Mouse (Mus musculus) hindbrain, embryonic 16.5 days (tissue): ENCODE results near the gene Ankle2. TPM values are rescaled to one million over a fixed set of nuclear protein-coding genes. Genes with fewer than 3 reads are reported as not detected.

ENCODE experiments used
- ATAC-seq: fragments of 200-750 bp; cut with Nextera tagmentation; 2 replicates; pipeline ENCODE4 v1.8.0; 2017; ENCODE audit warnings: moderate TSS enrichment, moderate library complexity
- H3K27ac ChIP-seq: fragments of 300-500 bp; sonication (generic); 2 replicates; pipeline ENCODE4 v1.5.1; 2014; ENCODE audit warnings: low read depth, mild to moderate bottlenecking, control low read depth, low read length, moderate library complexity
- H3K27me3 ChIP-seq: fragments of 300-500 bp; sonication (generic); replicated peaks from 2 replicates; pipeline ENCODE4 v1.6.1; 2014; ENCODE audit warnings: low read length; ENCODE audit not compliant: control insufficient read depth, insufficient read depth
- H3K36me3 ChIP-seq: fragments of 300-500 bp; sonication (generic); 2 replicates; pipeline ENCODE4 v1.6.1; 2014; ENCODE audit warnings: mild to moderate bottlenecking, low read length, moderate library complexity, mixed read lengths; ENCODE audit not compliant: control insufficient read depth, insufficient read depth
- H3K4me1 ChIP-seq: fragments of 300-500 bp; sonication (generic); 2 replicates; pipeline ENCODE4 v1.6.1; 2014; ENCODE audit warnings: low read depth, low read length; ENCODE audit not compliant: control insufficient read depth, insufficient read depth
- H3K4me2 ChIP-seq: fragments of 300-500 bp; sonication (generic); 2 replicates; pipeline ENCODE4 v1.6.1; 2014; ENCODE audit warnings: mild to moderate bottlenecking, low read length, control low read depth, moderate library complexity
- H3K4me3 ChIP-seq: fragments of 300-500 bp; sonication (generic); 2 replicates; pipeline ENCODE4 v1.5.1; 2014; ENCODE audit warnings: mild to moderate bottlenecking, low read length, control low read depth, moderate library complexity
- H3K9ac ChIP-seq: fragments of 300-500 bp; sonication (generic); 2 replicates; pipeline ENCODE4 v1.6.1; 2014; ENCODE audit warnings: low read depth, mild to moderate bottlenecking, control low read depth, low read length, moderate library complexity
- H3K9me3 ChIP-seq: fragments of 300-500 bp; sonication (generic); 2 replicates; pipeline ENCODE4 v1.6.1; 2014; ENCODE audit warnings: mild to moderate bottlenecking, low read length, moderate library complexity; ENCODE audit not compliant: control insufficient read depth
- WGBS: fragments of 180-500 bp; shearing (Covaris S2); extraction: QIAGEN DNeasy Blood & Tissue Kit; methylation state at CpG from one replicate; pipeline ENCODE4 v1.1.7; 2014; 5-methylcytosine and 5-hydroxymethylcytosine counted together
- polyA plus RNA-seq: library from polyadenylated mRNA; unstranded; fragments of >200 nt; fragmentation: Nextera tagmentation; extraction: Ambion mirVana; gene quantifications from 2 replicates; pipeline ENCODE4 v1.2.1, GENCODE M21; 2015

Ankle2 gene
- polyA plus RNA-seq, 1 experiment from 2014 or later, result 17.2 TPM

- H3K36me3 ChIP-seq, result no peaks in the 10 kb centered on the region
- no peaks in the 10 kb centered on the region for H3K4me1 ChIP-seq
- no peak overlapping the region for H3K4me2 ChIP-seq
- H3K9ac ChIP-seq, result no peak overlapping the region
- ATAC-seq, result no peak
- no peak overlapping the region for H3K27ac ChIP-seq
- no peaks in the 10 kb centered on the region for H3K27me3 ChIP-seq
- no peaks in the 10 kb centered on the region for H3K9me3 ChIP-seq
- H3K4me3 ChIP-seq, result no peak overlapping the region
- 74% methylated on average over 2 of the region's 2 CpGs for WGBS
Observed at GRCm38 (mm10) chr5:110274846-110275245, 44.0 kb downstream of the Ankle2 start.

- Histone ChIP-seq H3K4me1 (no peaks in the 10 kb centered on the region), H3K27me3 (no peaks in the 10 kb centered on the region), H3K27ac (no peak overlapping the region), H3K4me3 (no peak overlapping the region), H3K9me3 (no peaks in the 10 kb centered on the region), H3K36me3 (no peaks in the 10 kb centered on the region), H3K4me2 (no peak overlapping the region), H3K9ac (no peak overlapping the region)
- WGBS, result 81% methylated on average over 2 of the region's 2 CpGs
- no peak for ATAC-seq
Observed at GRCm38 (mm10) chr5:110276391-110276790, 45.6 kb downstream of the Ankle2 start.

GRCm38 (mm10) chr5:110276910-110277309 lies 46.1 kb downstream of the Ankle2 start:
- Histone ChIP-seq H3K27me3 (no peaks in the 10 kb centered on the region), H3K36me3 (no peaks in the 10 kb centered on the region), H3K4me2 (no peak overlapping the region), H3K4me3 (no peak overlapping the region), H3K9ac (no peak overlapping the region), H3K9me3 (no peaks in the 10 kb centered on the region), H3K27ac (no peak overlapping the region), H3K4me1 (no peaks in the 10 kb centered on the region)
- WGBS, result 89% methylated on average over 1 of the region's 1 CpGs
- no peak; the same call in 1 of the 2 replicates for ATAC-seq

- WGBS, result 88% methylated on average over 2 of the region's 2 CpGs
- Histone ChIP-seq H3K9me3 (no peaks in the 10 kb centered on the region), H3K9ac (no peak overlapping the region), H3K4me2 (no peak overlapping the region), H3K36me3 (no peaks in the 10 kb centered on the region), H3K27me3 (no peaks in the 10 kb centered on the region), H3K4me1 (peaks cover 9% of the 10 kb centered on the region), H3K4me3 (no peak overlapping the region), H3K27ac (no peak overlapping the region)
- ATAC-seq, result no peak
Observed at GRCm38 (mm10) chr5:110281984-110282383, 51.2 kb downstream of the Ankle2 start.

GRCm38 (mm10) chr5:110284536-110284935 lies 53.7 kb downstream of the Ankle2 start:
- Histone ChIP-seq H3K36me3 (no peaks in the 10 kb centered on the region), H3K4me3 (no peak overlapping the region), H3K27me3 (no peaks in the 10 kb centered on the region), H3K4me2 (peak overlapping the region; percentile 2; the same call in 1 of the 2 replicates), H3K9me3 (no peaks in the 10 kb centered on the region), H3K4me1 (peaks cover 9% of the 10 kb centered on the region), H3K9ac (no peak overlapping the region), H3K27ac (no peak overlapping the region)
- 8% methylated on average over 4 of the region's 4 CpGs for WGBS
- ATAC-seq, result no peak

GRCm38 (mm10) chr5:110285156-110285555 lies 54.4 kb downstream of the Ankle2 start:
- 11% methylated on average over 15 of the region's 15 CpGs for WGBS
- H3K9ac ChIP-seq, result peak overlapping the region; percentile 81; the same call in 1 of the 2 replicates
- no peak overlapping the region for H3K27ac ChIP-seq
- H3K27me3 ChIP-seq, result no peaks in the 10 kb centered on the region
- H3K9me3 ChIP-seq, result no peaks in the 10 kb centered on the region
- peaks cover 9% of the 10 kb centered on the region for H3K4me1 ChIP-seq
- peak overlapping the region; percentile 66 for H3K4me3 ChIP-seq
- H3K4me2 ChIP-seq, result peak overlapping the region; percentile 99
- no peak for ATAC-seq
- no peaks in the 10 kb centered on the region for H3K36me3 ChIP-seq

- H3K4me2 ChIP-seq, result peak within 1 kb of the TSS; percentile 99
- 0% methylated on average over 48 of the region's 64 CpGs for WGBS
- H3K4me1 ChIP-seq, result peaks cover 9% of the 10 kb centered on the region
- H3K36me3 ChIP-seq, result no peaks in the 10 kb centered on the region
- H3K4me3 ChIP-seq, result peak within 1 kb of the TSS; percentile 66
- 0 out of 2 replicates have a peak within 1 kb of the TSS, but pooled peaks have one; percentile 39 for H3K27ac ChIP-seq
- no peaks in the 10 kb centered on the region for H3K9me3 ChIP-seq
- H3K27me3 ChIP-seq, result no peaks in the 10 kb centered on the region
- peak; percentile 99 for ATAC-seq
- H3K9ac ChIP-seq, result peak within 1 kb of the TSS; percentile 81
Observed at GRCm38 (mm10) chr5:110285770-110286445, 55.1 kb downstream of the Ankle2 start, which contains the start of the genes Pxmp2 and Pole. Gene Pxmp2, minus strand, starts transcription at chr5:110286186. Gene Pole, plus strand, starts transcription at chr5:110286306.

GRCm38 (mm10) chr5:110286446-110287083 lies 55.8 kb downstream of the Ankle2 start:
- no peaks in the 10 kb centered on the region for H3K36me3 ChIP-seq
- H3K4me1 ChIP-seq, result peaks cover 9% of the 10 kb centered on the region
- ATAC-seq, result peak; percentile 76
- peak overlapping the region; percentile 81 for H3K9ac ChIP-seq
- 0 out of 2 replicates have a peak overlapping the region, but pooled peaks have one; percentile 14 for H3K27ac ChIP-seq
- WGBS, result 1% methylated on average over 26 of the region's 31 CpGs
- H3K9me3 ChIP-seq, result no peaks in the 10 kb centered on the region
- H3K27me3 ChIP-seq, result no peaks in the 10 kb centered on the region
- peak overlapping the region; percentile 99 for H3K4me2 ChIP-seq
- H3K4me3 ChIP-seq, result peak overlapping the region; percentile 66

- no peak overlapping the region; the same call in 1 of the 2 replicates for H3K4me3 ChIP-seq
- 68% methylated on average over 2 of the region's 2 CpGs for WGBS
- H3K9me3 ChIP-seq, result no peaks in the 10 kb centered on the region
- no peak overlapping the region for H3K27ac ChIP-seq
- H3K36me3 ChIP-seq, result no peaks in the 10 kb centered on the region
- ATAC-seq, result no peak
- H3K9ac ChIP-seq, result no peak overlapping the region
- H3K4me2 ChIP-seq, result peak overlapping the region; percentile 99
- no peaks in the 10 kb centered on the region for H3K27me3 ChIP-seq
- peaks cover 9% of the 10 kb centered on the region for H3K4me1 ChIP-seq
Observed at GRCm38 (mm10) chr5:110287084-110287475, 56.3 kb downstream of the Ankle2 start.
